Mouse (Mus musculus): Measurements from ENCODE around the gene Slc38a7. TPM values are rescaled to one million over a fixed set of nuclear protein-coding genes. Genes with fewer than 3 reads are reported as not detected.
"Not testable (repeated sequence)": the region's sequence is repeated elsewhere in the genome, so short reads cannot be mapped to it uniquely, and the experiment has no call there.

Gene Slc38a7
- polyA plus RNA-seq, 1 experiment: 21.8 TPM

GRCm38 (mm10) chr8:95801476-95802064, 51.8 kb downstream of the Slc38a7 start:
- H3K4me1 ChIP-seq (ENCODE audit: control insufficient read depth, insufficient read depth, low read length): peaks cover 25% of the 10 kb centered on the region
- 96% methylated on average over 1 of the region's 1 CpGs for WGBS
- DNase-seq: no peak
- no peak overlapping the region for H3K4me3 ChIP-seq (replicated peaks; ENCODE audit: extremely low read depth, low read depth, low read length)
- no peak for TF ChIP-seq POLR2A (IDR thresholded peaks at IDR 0.05; ENCODE audit: borderline replicate concordance, extremely low read depth, low read depth, low read length)
- no peak for TF ChIP-seq CTCF (IDR thresholded peaks at IDR 0.05; ENCODE audit: insufficient read depth, low read length)

GRCm38 (mm10) chr8:95800353-95800752, 53.0 kb downstream of the Slc38a7 start:
- H3K4me3 ChIP-seq (replicated peaks; ENCODE audit: extremely low read depth, low read depth, low read length): no peak overlapping the region
- WGBS: 82% methylated on average over 3 of the region's 3 CpGs

GRCm38 (mm10) chr8:95799891-95800290, 53.4 kb downstream of the Slc38a7 start:
- TF ChIP-seq CTCF (IDR thresholded peaks at IDR 0.05; ENCODE audit: insufficient read depth, low read length) (no peak), POLR2A (IDR thresholded peaks at IDR 0.05; ENCODE audit: borderline replicate concordance, extremely low read depth, low read depth, low read length) (no peak)
- DNase-seq: no peak
- Histone ChIP-seq H3K4me1 (ENCODE audit: control insufficient read depth, insufficient read depth, low read length) (peaks cover 16% of the 10 kb centered on the region), H3K4me3 (replicated peaks; ENCODE audit: extremely low read depth, low read depth, low read length) (no peak overlapping the region)
- 48% methylated on average over 1 of the region's 1 CpGs for WGBS

More at GRCm38 (mm10) chr8:95800353-95800752, 53.0 kb downstream of the Slc38a7 start:
- DNase-seq: no peak
- no peak for TF ChIP-seq CTCF (IDR thresholded peaks at IDR 0.05; ENCODE audit: insufficient read depth, low read length)
- TF ChIP-seq POLR2A (IDR thresholded peaks at IDR 0.05; ENCODE audit: borderline replicate concordance, extremely low read depth, low read depth, low read length): no peak
- H3K4me1 ChIP-seq (ENCODE audit: control insufficient read depth, insufficient read depth, low read length): peaks cover 16% of the 10 kb centered on the region

GRCm38 (mm10) chr8:95799117-95799516, 54.2 kb downstream of the Slc38a7 start:
- Histone ChIP-seq H3K4me1 (ENCODE audit: control insufficient read depth, insufficient read depth, low read length) (peaks cover 12% of the 10 kb centered on the region), H3K4me3 (replicated peaks; ENCODE audit: extremely low read depth, low read depth, low read length) (no peak overlapping the region)
- DNase-seq: no peak
- TF ChIP-seq CTCF (IDR thresholded peaks at IDR 0.05; ENCODE audit: insufficient read depth, low read length) (no peak), POLR2A (IDR thresholded peaks at IDR 0.05; ENCODE audit: borderline replicate concordance, extremely low read depth, low read depth, low read length) (no peak)
- WGBS: 84% methylated on average over 6 of the region's 6 CpGs

GRCm38 (mm10) chr8:95795333-95796061, 57.8 kb downstream of the Slc38a7 start:
- H3K4me1 ChIP-seq (ENCODE audit: control insufficient read depth, insufficient read depth, low read length): peaks cover 11% of the 10 kb centered on the region
- not testable (repeated sequence) for H3K4me3 ChIP-seq (replicated peaks; ENCODE audit: extremely low read depth, low read depth, low read length); DNase-seq
- 96% methylated on average over 5 of the region's 5 CpGs for WGBS

Other genes with a start within 250 kb of the Slc38a7 start
- gene Gins3, start 220.1 kb downstream of the Slc38a7 start, polyA plus RNA-seq (2012; rRNA removed): 0.91 and 1.3 TPM in 2 replicates
- gene Ndrg4, start 176.6 kb downstream of the Slc38a7 start, polyA plus RNA-seq (2012; rRNA removed): 17.4 and 21.5 TPM in 2 replicates
- 8.9 and 13.8 TPM in 2 replicates for gene Setd6, start 137.7 kb downstream of the Slc38a7 start, polyA plus RNA-seq (2012; rRNA removed)
- 63.1 and 94.5 TPM in 2 replicates for gene Cnot1, start 46.1 kb downstream of the Slc38a7 start, polyA plus RNA-seq (2012; rRNA removed)
- 30.0 and 33.3 TPM in 2 replicates for gene Sap18b, start 28.2 kb downstream of the Slc38a7 start, polyA plus RNA-seq (2012; rRNA removed)
- 51.4 and 70.8 TPM in 2 replicates for gene Got2, start 35.0 kb upstream of the Slc38a7 start, polyA plus RNA-seq (2012; rRNA removed)

Data from lung, adult 2 months (tissue).